Mouse (Mus musculus) kidney, adult 2 months (tissue): ENCODE measurements around the gene Fam92b. TPM values are rescaled to one million over a fixed set of nuclear protein-coding genes. Genes with fewer than 3 reads are reported as not detected.

ENCODE experiments used
- DNase-seq: peaks from one replicate; pipeline ENCODE4 v3.0.0; 2021
- H3K27ac ChIP-seq: fragments of 200-500 bp; 2 replicates; pipeline ENCODE4 v1.5.1; 2012; ENCODE audit warnings: low read depth, low read length, control low read depth, inconsistent platforms; ENCODE audit not compliant: insufficient read depth
- H3K27me3 ChIP-seq: fragments of 200-500 bp; replicated peaks from 2 replicates; pipeline ENCODE4 v1.6.1; 2012; ENCODE audit warnings: mild to moderate bottlenecking, moderate library complexity, low read length, inconsistent platforms; ENCODE audit not compliant: control insufficient read depth, insufficient read depth
- H3K36me3 ChIP-seq: fragments of 200-500 bp; 2 replicates; pipeline ENCODE4 v1.6.1; 2012; ENCODE audit warnings: mild to moderate bottlenecking, moderate library complexity, low read length, inconsistent platforms; ENCODE audit not compliant: control insufficient read depth, insufficient read depth
- H3K4me1 ChIP-seq: fragments of 200-500 bp; 2 replicates; pipeline ENCODE4 v1.6.1; 2011; ENCODE audit warnings: low read length; ENCODE audit not compliant: control insufficient read depth, insufficient read depth
- H3K4me3 ChIP-seq: fragments of 200-500 bp; 2 replicates; pipeline ENCODE4 v1.5.1; 2011; ENCODE audit warnings: mild to moderate bottlenecking, low read depth, low read length, control low read depth; ENCODE audit not compliant: insufficient read depth
- CTCF ChIP-seq: fragments of 200-500 bp; conservative IDR thresholded peaks from 2 replicates; pipeline ENCODE4 v1.5.1; 2011; ENCODE audit warnings: low read depth, mild to moderate bottlenecking, control low read depth, low read length, moderate library complexity, mixed read lengths; ENCODE audit not compliant: insufficient read depth, insufficient read length
- POLR2A ChIP-seq: fragments of 200-500 bp; IDR thresholded peaks from one replicate; pipeline ENCODE4 v1.6.1; 2011; ENCODE audit warnings: low read depth, low read length, control low read depth
- WGBS: fragments of 180-500 bp; shearing (Covaris S2); methylation state at CpG from one replicate; pipeline ENCODE4 v1.1.7; 2018; 5-methylcytosine and 5-hydroxymethylcytosine counted together
- polyA plus RNA-seq: library from polyadenylated mRNA; depleted of rRNA; stranded (reverse); fragments of >200 nt; gene quantifications from 2 replicates; pipeline ENCODE4 v1.2.3, GENCODE M21; 2012

The Fam92b gene
- polyA plus RNA-seq, 1 experiment = not detected

DNA sequence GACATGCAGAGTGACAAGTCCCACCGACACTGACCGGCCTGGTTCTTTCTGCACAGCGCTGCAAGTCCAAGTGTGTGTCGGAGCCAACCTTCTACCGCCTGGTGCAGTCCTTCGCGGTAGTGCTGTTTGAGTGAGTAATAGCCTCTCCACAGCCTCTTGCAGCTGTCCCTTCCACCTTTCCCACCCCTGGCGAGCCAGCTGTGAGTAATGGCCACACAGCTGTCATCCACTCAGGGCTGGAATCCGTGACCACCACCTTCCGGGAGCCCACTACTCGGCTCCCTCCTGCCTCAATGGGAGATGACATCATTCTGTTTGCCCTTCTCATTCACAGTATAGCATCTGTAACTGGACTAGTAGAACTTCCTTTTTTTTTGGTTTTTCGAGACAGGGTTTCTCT is 27.2 kb downstream of the Fam92b start:
- Histone ChIP-seq H3K36me3 (no peaks in the 10 kb centered on the region), H3K27me3 (no peaks in the 10 kb centered on the region), H3K4me3 (no peak overlapping the region), H3K27ac (no peak overlapping the region), H3K4me1 (no peaks in the 10 kb centered on the region)
- TF ChIP-seq CTCF (no peak), POLR2A (no peak)
- DNase-seq = no peak
- WGBS = 74% methylated on average over 12 of the region's 12 CpGs

GRCm38 (mm10) chr8:120146051-120146450 is 31.2 kb downstream of the Fam92b start:
- Histone ChIP-seq H3K36me3 (no peaks in the 10 kb centered on the region), H3K4me1 (no peaks in the 10 kb centered on the region), H3K27me3 (no peaks in the 10 kb centered on the region), H3K4me3 (no peak overlapping the region), H3K27ac (no peak overlapping the region)
- 83% methylated on average over 1 of the region's 1 CpGs for WGBS
- DNase-seq = no peak
- no peak for TF ChIP-seq POLR2A
- TF ChIP-seq CTCF = no peak

DNA sequence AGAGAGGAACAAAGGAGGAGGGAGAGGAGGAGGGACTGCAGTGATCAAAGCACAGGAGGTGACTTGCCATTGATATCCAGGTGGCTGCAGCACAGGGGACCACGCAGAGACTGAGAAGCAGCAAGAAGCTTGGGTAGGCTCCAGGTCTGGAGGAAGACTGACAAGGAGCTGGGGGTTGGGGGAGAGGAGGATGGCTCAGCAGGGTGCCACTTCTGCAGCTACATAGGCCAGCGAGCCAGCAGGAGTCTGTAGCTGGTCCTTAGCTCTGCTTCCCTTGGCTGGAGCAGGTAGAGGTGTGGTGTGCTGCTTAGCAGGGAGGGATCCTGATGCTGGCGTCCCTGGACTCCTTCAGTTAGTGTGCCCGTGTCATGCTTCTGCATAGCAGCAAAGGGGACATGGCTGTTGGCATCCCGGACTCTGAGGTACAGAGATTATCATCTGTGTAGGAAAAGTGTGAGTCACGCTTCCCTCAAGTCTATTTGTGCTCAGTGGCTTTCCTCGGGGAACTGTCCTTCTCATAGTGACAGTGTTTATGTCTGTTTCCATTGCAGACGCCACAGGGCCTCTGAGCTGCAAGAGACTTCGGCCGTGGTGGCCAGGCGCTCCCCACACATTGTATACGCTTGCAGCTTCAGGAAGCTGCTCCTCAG is 32.5 kb downstream of the Fam92b start:
- H3K27me3 ChIP-seq = no peaks in the 10 kb centered on the region
- H3K27ac ChIP-seq = no peak overlapping the region
- WGBS = 61% methylated on average over 12 of the region's 12 CpGs
- no peak overlapping the region for H3K4me3 ChIP-seq
- DNase-seq = no peak
- no peak for TF ChIP-seq CTCF
- no peak for TF ChIP-seq POLR2A
- no peaks in the 10 kb centered on the region for H3K4me1 ChIP-seq
- no peaks in the 10 kb centered on the region for H3K36me3 ChIP-seq

DNA sequence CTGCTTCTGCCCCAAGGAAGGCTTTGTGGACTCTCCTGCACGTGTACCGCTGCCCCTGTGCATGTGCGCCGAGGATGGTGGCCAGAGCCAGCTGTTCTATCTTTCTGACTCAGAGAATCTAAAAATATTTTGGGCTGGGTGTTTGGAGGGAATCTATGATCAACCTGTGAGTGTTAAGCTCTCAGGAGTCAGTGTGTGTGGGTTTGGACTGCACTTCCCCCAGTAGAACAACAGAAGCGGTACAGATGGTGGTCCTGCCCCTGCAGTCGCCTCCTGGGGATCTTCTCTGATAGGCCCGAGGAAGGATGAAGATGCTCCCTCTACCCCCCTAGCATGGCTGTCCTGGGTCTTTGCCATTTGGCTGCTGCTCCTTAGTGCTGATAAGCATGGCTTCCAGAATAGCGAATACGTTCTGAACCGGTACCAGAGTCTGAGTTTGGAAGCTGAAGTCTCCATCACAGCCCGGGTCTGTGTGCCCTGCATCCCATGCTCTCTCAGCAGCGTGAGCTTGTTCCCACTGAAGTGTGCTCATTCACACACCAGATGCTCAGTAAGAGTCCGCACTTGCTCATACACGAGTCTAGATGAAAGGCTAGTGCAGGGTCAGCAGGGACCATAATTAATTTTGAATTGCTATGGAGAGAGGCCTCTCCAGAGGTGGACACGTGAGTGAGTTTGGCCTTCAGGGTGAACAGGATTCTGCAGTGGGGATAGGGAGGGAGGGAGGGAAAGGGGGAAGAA is 33.2 kb downstream of the Fam92b start:
- 73% methylated on average over 15 of the region's 15 CpGs for WGBS
- TF ChIP-seq POLR2A (no peak), CTCF (no peak)
- no peak for DNase-seq

GRCm38 (mm10) chr8:120140769-120141168 is 36.5 kb downstream of the Fam92b start:
- WGBS = 69% methylated on average over 3 of the region's 3 CpGs
- H3K4me1 ChIP-seq = no peaks in the 10 kb centered on the region
- H3K4me3 ChIP-seq = no peak overlapping the region
- TF ChIP-seq CTCF (no peak), POLR2A (no peak)
- no peak for DNase-seq
- no peaks in the 10 kb centered on the region for H3K36me3 ChIP-seq
- no peak overlapping the region for H3K27ac ChIP-seq
- no peaks in the 10 kb centered on the region for H3K27me3 ChIP-seq

More for the DNA sequence above, 33.2 kb downstream of the Fam92b start:
- Histone ChIP-seq H3K4me3 (no peak overlapping the region), H3K27ac (no peak overlapping the region), H3K4me1 (no peaks in the 10 kb centered on the region), H3K36me3 (no peaks in the 10 kb centered on the region), H3K27me3 (no peaks in the 10 kb centered on the region)

DNA sequence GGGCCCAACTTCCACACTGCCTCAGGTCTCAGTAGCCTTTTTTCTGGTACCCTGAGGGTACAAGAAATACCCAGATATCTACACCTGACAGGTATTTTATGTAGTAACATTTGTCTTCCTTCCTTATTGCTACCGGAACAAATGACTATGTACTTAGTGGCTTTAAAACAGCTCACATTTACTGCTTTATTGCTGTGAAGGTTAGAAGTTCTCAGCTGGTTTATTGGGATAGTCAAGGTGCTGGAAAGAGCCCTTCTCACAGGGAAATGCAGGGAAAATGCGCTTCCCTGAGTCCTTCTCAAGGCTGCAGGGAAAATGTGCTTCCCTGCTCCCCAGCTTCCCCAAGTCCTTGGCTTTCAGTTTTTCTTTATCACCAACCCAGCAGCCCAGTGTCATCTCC is 38.3 kb downstream of the Fam92b start:
- H3K4me1 ChIP-seq = no peaks in the 10 kb centered on the region

GRCm38 (mm10) chr8:120136618-120137017 is 40.6 kb downstream of the Fam92b start:
- Histone ChIP-seq H3K27me3 (no peaks in the 10 kb centered on the region), H3K36me3 (no peaks in the 10 kb centered on the region), H3K4me3 (no peak overlapping the region), H3K27ac (no peak overlapping the region), H3K4me1 (no peaks in the 10 kb centered on the region)
- no peak for DNase-seq
- 72% methylated on average over 7 of the region's 7 CpGs for WGBS
- TF ChIP-seq CTCF (no peak), POLR2A (no peak)

More for the DNA sequence above, 38.3 kb downstream of the Fam92b start:
- DNase-seq = no peak
- WGBS = 90% methylated on average over 2 of the region's 2 CpGs
- TF ChIP-seq POLR2A = no peak
- TF ChIP-seq CTCF = no peak
- no peak overlapping the region for H3K27ac ChIP-seq
- no peaks in the 10 kb centered on the region for H3K27me3 ChIP-seq
- no peaks in the 10 kb centered on the region for H3K36me3 ChIP-seq
- H3K4me3 ChIP-seq = no peak overlapping the region
